Mouse (Mus musculus) liver, postnatal 0 days (tissue): ENCODE results near the gene Apbb1ip. TPM values are rescaled to one million over a fixed set of nuclear protein-coding genes. Genes with fewer than 3 reads are reported as not detected.

Experiments used
- ATAC-seq: fragments of 200-750 bp; cut with Nextera tagmentation; 2 replicates; pipeline ENCODE4 v1.8.0; 2017; ENCODE audit warnings: mild to moderate bottlenecking, moderate library complexity
- DNase-seq: peaks from one replicate; pipeline ENCODE4 v3.0.0-alpha.2; 2016
- H3K27ac ChIP-seq: fragments of 300-500 bp; sonication (generic); 2 replicates; pipeline ENCODE4 v1.5.1; 2014; ENCODE audit warnings: antibody characterized with exemption, moderate library complexity, mild to moderate bottlenecking, low read depth
- H3K27me3 ChIP-seq: fragments of 300-500 bp; sonication (generic); 2 replicates; pipeline ENCODE4 v1.6.1; 2014; ENCODE audit warnings: low read length, control low read depth, mixed read lengths; ENCODE audit not compliant: insufficient read depth
- H3K36me3 ChIP-seq: fragments of 300-500 bp; sonication (generic); replicated peaks from 2 replicates; pipeline ENCODE4 v1.6.1; 2014; ENCODE audit warnings: mild to moderate bottlenecking, control low read depth, low read length, moderate library complexity, mixed read lengths; ENCODE audit not compliant: insufficient read depth
- H3K4me1 ChIP-seq: fragments of 300-500 bp; sonication (generic); 2 replicates; pipeline ENCODE4 v1.6.1; 2014; ENCODE audit warnings: antibody characterized with exemption, mild to moderate bottlenecking, control low read depth; ENCODE audit not compliant: insufficient read depth
- H3K4me2 ChIP-seq: fragments of 300-500 bp; sonication (generic); 2 replicates; pipeline ENCODE4 v1.6.1; 2014; ENCODE audit warnings: low read depth, mild to moderate bottlenecking, low read length, moderate library complexity, mixed read lengths
- H3K4me3 ChIP-seq: fragments of 300-500 bp; sonication (generic); 2 replicates; pipeline ENCODE4 v1.5.1; 2014; ENCODE audit warnings: low read depth, low read length
- H3K9ac ChIP-seq: fragments of 300-500 bp; sonication (generic); replicated peaks from 2 replicates; pipeline ENCODE4 v1.6.1; 2014; ENCODE audit warnings: mild to moderate bottlenecking, moderate library complexity
- H3K9me3 ChIP-seq: fragments of 300-500 bp; sonication (generic); 2 replicates; pipeline ENCODE4 v1.6.1; 2016; ENCODE audit warnings: mild to moderate bottlenecking, control low read depth, low read length, mixed read lengths
- CTCF ChIP-seq: sonication (generic); IDR thresholded peaks from 2 replicates; pipeline ENCODE4 v1.5.1; 2016; ENCODE audit warnings: antibody characterized with exemption, low read depth
- EP300 ChIP-seq: IDR thresholded peaks from 2 replicates; pipeline ENCODE4 v1.6.1; 2016; ENCODE audit warnings: antibody characterized with exemption, low read depth, mild to moderate bottlenecking
- WGBS: fragments of 180-500 bp; shearing (Covaris S2); extraction: QIAGEN DNeasy Blood & Tissue Kit; methylation state at CpG from one replicate; pipeline ENCODE4 v1.1.7; 2014; ENCODE audit not compliant: insufficient replicate concordance; 5-methylcytosine and 5-hydroxymethylcytosine counted together
- polyA plus RNA-seq: library from polyadenylated mRNA; unstranded; fragments of >200 nt; fragmentation: Nextera tagmentation; extraction: Ambion mirVana; gene quantifications from 2 replicates; pipeline ENCODE4 v1.2.1, GENCODE M21; 2015

The Apbb1ip gene
- 7.7 and 11.3 TPM in 2 replicates for polyA plus RNA-seq

- Histone ChIP-seq H3K9ac (peak within 1 kb of the TSS; percentile 48), H3K9me3 (no peaks in the 10 kb centered on the region), H3K36me3 (no peaks in the 10 kb centered on the region), H3K4me3 (peak within 1 kb of the TSS; percentile 47), H3K27ac (peak within 1 kb of the TSS; percentile 96), H3K27me3 (no peaks in the 10 kb centered on the region), H3K4me1 (peaks cover 2% of the 10 kb centered on the region; the same call in 1 of the 2 replicates), H3K4me2 (peak within 1 kb of the TSS; percentile 75)
- 7% methylated on average over 9 of the region's 9 CpGs for WGBS
- DNase-seq: peak; percentile 36
- peak; percentile 21; the same call in 1 of the 2 replicates for TF ChIP-seq CTCF
- TF ChIP-seq EP300: peak; percentile 35; the same call in 1 of the 2 replicates
- ATAC-seq: peak; percentile 58
Measured at GRCm38 (mm10) chr2:22773549-22774180, at the start of gene Apbb1ip. TSS of gene Apbb1ip (plus strand) at chr2:22774094.

GRCm38 (mm10) chr2:22727113-22727512 is 46.8 kb upstream of the Apbb1ip start:
- no peak overlapping the region for H3K27ac ChIP-seq
- no peaks in the 10 kb centered on the region for H3K36me3 ChIP-seq
- no peak for DNase-seq
- H3K9ac ChIP-seq: no peak overlapping the region
- H3K27me3 ChIP-seq: no peaks in the 10 kb centered on the region
- TF ChIP-seq CTCF (no peak), EP300 (no peak)
- 64% methylated on average over 1 of the region's 1 CpGs for WGBS
- no peaks in the 10 kb centered on the region for H3K9me3 ChIP-seq
- no peak overlapping the region for H3K4me2 ChIP-seq
- no peaks in the 10 kb centered on the region for H3K4me1 ChIP-seq
- no peak overlapping the region for H3K4me3 ChIP-seq
- no peak for ATAC-seq

GRCm38 (mm10) chr2:22736134-22736533 is 37.8 kb upstream of the Apbb1ip start:
- H3K36me3 ChIP-seq: no peaks in the 10 kb centered on the region
- no peak for DNase-seq
- no peaks in the 10 kb centered on the region for H3K9me3 ChIP-seq

GRCm38 (mm10) chr2:22739369-22739768 is 34.5 kb upstream of the Apbb1ip start:
- H3K9ac ChIP-seq: no peak overlapping the region
- no peaks in the 10 kb centered on the region for H3K27me3 ChIP-seq
- no peaks in the 10 kb centered on the region for H3K36me3 ChIP-seq
- DNase-seq (no peak), ATAC-seq (no peak)
- WGBS: 50% methylated on average over 1 of the region's 1 CpGs
- no peaks in the 10 kb centered on the region for H3K9me3 ChIP-seq
- H3K27ac ChIP-seq: no peak overlapping the region
- no peak for TF ChIP-seq CTCF
- TF ChIP-seq EP300: no peak
- H3K4me2 ChIP-seq: no peak overlapping the region
- H3K4me1 ChIP-seq: peaks cover 2% of the 10 kb centered on the region; the same call in 1 of the 2 replicates
- no peak overlapping the region for H3K4me3 ChIP-seq

More at GRCm38 (mm10) chr2:22736134-22736533, 37.8 kb upstream of the Apbb1ip start:
- TF ChIP-seq EP300: no peak
- TF ChIP-seq CTCF: no peak
- 64% methylated on average over 2 of the region's 2 CpGs for WGBS
- ATAC-seq: no peak
- Histone ChIP-seq H3K4me1 (no peaks in the 10 kb centered on the region), H3K4me3 (no peak overlapping the region), H3K27ac (no peak overlapping the region), H3K9ac (no peak overlapping the region), H3K27me3 (no peaks in the 10 kb centered on the region), H3K4me2 (no peak overlapping the region)

GRCm38 (mm10) chr2:22740441-22740840 is 33.5 kb upstream of the Apbb1ip start:
- Histone ChIP-seq H3K4me2 (no peak overlapping the region), H3K27ac (no peak overlapping the region), H3K4me1 (peaks cover 2% of the 10 kb centered on the region; the same call in 1 of the 2 replicates), H3K27me3 (no peaks in the 10 kb centered on the region), H3K36me3 (no peaks in the 10 kb centered on the region), H3K9ac (no peak overlapping the region), H3K9me3 (no peaks in the 10 kb centered on the region), H3K4me3 (no peak overlapping the region)
- WGBS: 91% methylated on average over 1 of the region's 1 CpGs
- DNase-seq: no peak
- no peak for ATAC-seq
- TF ChIP-seq EP300 (no peak), CTCF (no peak)

GRCm38 (mm10) chr2:22741222-22741621 is 32.7 kb upstream of the Apbb1ip start:
- Histone ChIP-seq H3K9me3 (no peaks in the 10 kb centered on the region), H3K4me3 (no peak overlapping the region), H3K27me3 (no peaks in the 10 kb centered on the region), H3K4me1 (peaks cover 2% of the 10 kb centered on the region; the same call in 1 of the 2 replicates), H3K36me3 (no peaks in the 10 kb centered on the region), H3K4me2 (no peak overlapping the region), H3K27ac (no peak overlapping the region), H3K9ac (no peak overlapping the region)
- no peak for ATAC-seq
- TF ChIP-seq EP300 (no peak), CTCF (peak; percentile 58)
- 58% methylated on average over 3 of the region's 3 CpGs for WGBS
- DNase-seq: no peak
